Mouse (Mus musculus): ENCODE data around the gene Ddr1.
"Not testable (repeated sequence)": the region's sequence is repeated elsewhere in the genome, so short reads cannot be mapped to it uniquely, and the experiment has no call there.

Ddr1 gene

GRCm38 (mm10) chr17:35704621-35705464, at the start of gene Ddr1:
Ddr1 (minus strand) TSS chr17:35704621.
- DNase-seq (ENCODE audit: low read depth): peak; percentile 78

- DNase-seq (ENCODE audit: low read depth): no peak
Observed at GRCm38 (mm10) chr17:35753668-35754067, 49.2 kb upstream of the Ddr1 start.

- peak; percentile 46 for DNase-seq (ENCODE audit: low read depth)
Observed at GRCm38 (mm10) chr17:35752221-35752811, 47.9 kb upstream of the Ddr1 start.

GRCm38 (mm10) chr17:35749685-35750084, 45.3 kb upstream of the Ddr1 start:
- DNase-seq (ENCODE audit: low read depth): no peak

GRCm38 (mm10) chr17:35744361-35744760, 39.9 kb upstream of the Ddr1 start:
- DNase-seq (ENCODE audit: low read depth): no peak

- no peak for DNase-seq (ENCODE audit: low read depth)
Observed at GRCm38 (mm10) chr17:35742948-35743347, 38.5 kb upstream of the Ddr1 start.

- peak; percentile 63 for DNase-seq (ENCODE audit: low read depth)
Observed at GRCm38 (mm10) chr17:35741589-35742226, 37.3 kb upstream of the Ddr1 start.

- DNase-seq (ENCODE audit: low read depth): peak; percentile 33
Observed at GRCm38 (mm10) chr17:35740276-35740880, 36.0 kb upstream of the Ddr1 start.

GRCm38 (mm10) chr17:35739675-35740074, 35.3 kb upstream of the Ddr1 start:
- DNase-seq (ENCODE audit: low read depth): peak; percentile 94

GRCm38 (mm10) chr17:35737743-35738142, 33.3 kb upstream of the Ddr1 start:
- DNase-seq (ENCODE audit: low read depth): peak; percentile 95

- DNase-seq (ENCODE audit: low read depth): peak; percentile 89
Observed at GRCm38 (mm10) chr17:35736280-35736960, 32.0 kb upstream of the Ddr1 start.

- DNase-seq (ENCODE audit: low read depth): peak; percentile 73
Observed at GRCm38 (mm10) chr17:35734478-35734877, 30.1 kb upstream of the Ddr1 start.

GRCm38 (mm10) chr17:35733398-35733797, 29.0 kb upstream of the Ddr1 start:
- DNase-seq (ENCODE audit: low read depth): no peak

- peak; percentile 76 for DNase-seq (ENCODE audit: low read depth)
Observed at GRCm38 (mm10) chr17:35731431-35732145, 27.2 kb upstream of the Ddr1 start.

- DNase-seq (ENCODE audit: low read depth): not testable (repeated sequence)
Observed at GRCm38 (mm10) chr17:35730112-35730511, 25.7 kb upstream of the Ddr1 start.

- DNase-seq (ENCODE audit: low read depth): no peak
Observed at GRCm38 (mm10) chr17:35728821-35729220, 24.4 kb upstream of the Ddr1 start.

GRCm38 (mm10) chr17:35727471-35728205, 23.2 kb upstream of the Ddr1 start:
- peak; percentile 51 for DNase-seq (ENCODE audit: low read depth)

GRCm38 (mm10) chr17:35727028-35727427, 22.6 kb upstream of the Ddr1 start:
- peak; percentile 68 for DNase-seq (ENCODE audit: low read depth)

- DNase-seq (ENCODE audit: low read depth): peak; percentile 91
Observed at GRCm38 (mm10) chr17:35725286-35726232, 21.1 kb upstream of the Ddr1 start.

All from naive thymus-derived CD4-positive, alpha-beta T cell, adult 2 months (primary cell).